Mouse (Mus musculus): ENCODE results near the gene Syne2. TPM values are rescaled to one million over a fixed set of nuclear protein-coding genes. Genes with fewer than 3 reads are reported as not detected.

Syne2 gene
- polyA plus RNA-seq, 1 experiment from 2014 or later, result 61.4 TPM

GRCm38 (mm10) chr12:75915694-75916093, 97.8 kb downstream of the Syne2 start:
- Histone ChIP-seq H3K27ac (ENCODE audit: low read depth, low read length) (no peak overlapping the region), H3K9ac (ENCODE audit: low read length) (no peak overlapping the region), H3K4me2 (ENCODE audit: low read depth) (no peak overlapping the region), H3K4me3 (ENCODE audit: low read depth, low read length) (no peak overlapping the region), H3K36me3 (ENCODE audit: control insufficient read depth, insufficient read depth, low read length) (peaks cover 10% of the 10 kb centered on the region), H3K27me3 (ENCODE audit: control insufficient read depth, insufficient read depth, low read length) (no peaks in the 10 kb centered on the region), H3K9me3 (ENCODE audit: control insufficient read depth, low read length) (no peaks in the 10 kb centered on the region), H3K4me1 (ENCODE audit: control insufficient read depth, insufficient read depth, low read length) (no peaks in the 10 kb centered on the region)
- ATAC-seq (ENCODE audit: insufficient read depth, low FRiP score, low TSS enrichment) (no peak), DNase-seq (ENCODE audit: low spot score) (no peak)
- WGBS, result 93% methylated on average over 5 of the region's 5 CpGs

GRCm38 (mm10) chr12:75918415-75918814, 100.5 kb downstream of the Syne2 start:
- Histone ChIP-seq H3K9me3 (ENCODE audit: control insufficient read depth, low read length) (no peaks in the 10 kb centered on the region), H3K4me1 (ENCODE audit: control insufficient read depth, insufficient read depth, low read length) (no peaks in the 10 kb centered on the region), H3K27me3 (ENCODE audit: control insufficient read depth, insufficient read depth, low read length) (no peaks in the 10 kb centered on the region), H3K9ac (ENCODE audit: low read length) (no peak overlapping the region), H3K4me3 (ENCODE audit: low read depth, low read length) (no peak overlapping the region), H3K4me2 (ENCODE audit: low read depth) (no peak overlapping the region), H3K36me3 (ENCODE audit: control insufficient read depth, insufficient read depth, low read length) (peaks cover 3% of the 10 kb centered on the region), H3K27ac (ENCODE audit: low read depth, low read length) (no peak overlapping the region)
- 97% methylated on average over 2 of the region's 2 CpGs for WGBS
- DNase-seq (ENCODE audit: low spot score) (no peak), ATAC-seq (ENCODE audit: insufficient read depth, low FRiP score, low TSS enrichment) (no peak)

- H3K4me1 ChIP-seq (ENCODE audit: control insufficient read depth, insufficient read depth, low read length), result no peaks in the 10 kb centered on the region
- no peaks in the 10 kb centered on the region for H3K27me3 ChIP-seq (ENCODE audit: control insufficient read depth, insufficient read depth, low read length)
- H3K4me3 ChIP-seq (ENCODE audit: low read depth, low read length), result no peak overlapping the region
- no peak overlapping the region for H3K9ac ChIP-seq (ENCODE audit: low read length)
- WGBS, result 65% methylated on average over 6 of the region's 6 CpGs
- peak; percentile 29 for DNase-seq (ENCODE audit: low spot score)
- H3K9me3 ChIP-seq (ENCODE audit: control insufficient read depth, low read length), result no peaks in the 10 kb centered on the region
- ATAC-seq (ENCODE audit: insufficient read depth, low FRiP score, low TSS enrichment), result no peak
- H3K4me2 ChIP-seq (ENCODE audit: low read depth), result no peak overlapping the region
- H3K27ac ChIP-seq (ENCODE audit: low read depth, low read length), result no peak overlapping the region
- peaks cover 3% of the 10 kb centered on the region for H3K36me3 ChIP-seq (ENCODE audit: control insufficient read depth, insufficient read depth, low read length)
Observed at GRCm38 (mm10) chr12:75918914-75919313, 101.0 kb downstream of the Syne2 start.

- Histone ChIP-seq H3K27me3 (ENCODE audit: control insufficient read depth, insufficient read depth, low read length) (no peaks in the 10 kb centered on the region), H3K4me3 (ENCODE audit: low read depth, low read length) (no peak overlapping the region), H3K4me2 (ENCODE audit: low read depth) (no peak overlapping the region), H3K36me3 (ENCODE audit: control insufficient read depth, insufficient read depth, low read length) (peaks cover 13% of the 10 kb centered on the region), H3K4me1 (ENCODE audit: control insufficient read depth, insufficient read depth, low read length) (no peaks in the 10 kb centered on the region), H3K9me3 (ENCODE audit: control insufficient read depth, low read length) (no peaks in the 10 kb centered on the region), H3K9ac (ENCODE audit: low read length) (no peak overlapping the region), H3K27ac (ENCODE audit: low read depth, low read length) (no peak overlapping the region)
- 49% methylated on average over 11 of the region's 11 CpGs for WGBS
- peak; percentile 63 for DNase-seq (ENCODE audit: low spot score)
- ATAC-seq (ENCODE audit: insufficient read depth, low FRiP score, low TSS enrichment), result peak; percentile 75; the same call in 1 of the 2 replicates
Observed at GRCm38 (mm10) chr12:75922900-75923299, 105.0 kb downstream of the Syne2 start.

GRCm38 (mm10) chr12:75924852-75925251, 106.9 kb downstream of the Syne2 start:
- DNase-seq (ENCODE audit: low spot score) (no peak), ATAC-seq (ENCODE audit: insufficient read depth, low FRiP score, low TSS enrichment) (no peak)
- no peak overlapping the region for H3K4me2 ChIP-seq (ENCODE audit: low read depth)
- H3K27me3 ChIP-seq (ENCODE audit: control insufficient read depth, insufficient read depth, low read length), result no peaks in the 10 kb centered on the region
- no peak overlapping the region for H3K9ac ChIP-seq (ENCODE audit: low read length)
- WGBS, result 90% methylated on average over 11 of the region's 11 CpGs
- peaks cover 15% of the 10 kb centered on the region for H3K36me3 ChIP-seq (ENCODE audit: control insufficient read depth, insufficient read depth, low read length)
- H3K9me3 ChIP-seq (ENCODE audit: control insufficient read depth, low read length), result no peaks in the 10 kb centered on the region
- H3K4me1 ChIP-seq (ENCODE audit: control insufficient read depth, insufficient read depth, low read length), result no peaks in the 10 kb centered on the region
- no peak overlapping the region for H3K4me3 ChIP-seq (ENCODE audit: low read depth, low read length)
- H3K27ac ChIP-seq (ENCODE audit: low read depth, low read length), result no peak overlapping the region

GRCm38 (mm10) chr12:75927596-75927995, 109.7 kb downstream of the Syne2 start:
- 94% methylated on average over 1 of the region's 1 CpGs for WGBS
- DNase-seq (ENCODE audit: low spot score), result no peak
- Histone ChIP-seq H3K27ac (ENCODE audit: low read depth, low read length) (no peak overlapping the region), H3K36me3 (ENCODE audit: control insufficient read depth, insufficient read depth, low read length) (peaks cover 21% of the 10 kb centered on the region), H3K27me3 (ENCODE audit: control insufficient read depth, insufficient read depth, low read length) (no peaks in the 10 kb centered on the region), H3K4me3 (ENCODE audit: low read depth, low read length) (no peak overlapping the region), H3K4me1 (ENCODE audit: control insufficient read depth, insufficient read depth, low read length) (no peaks in the 10 kb centered on the region), H3K9ac (ENCODE audit: low read length) (no peak overlapping the region), H3K4me2 (ENCODE audit: low read depth) (no peak overlapping the region), H3K9me3 (ENCODE audit: control insufficient read depth, low read length) (no peaks in the 10 kb centered on the region)
- no peak for ATAC-seq (ENCODE audit: insufficient read depth, low FRiP score, low TSS enrichment)

GRCm38 (mm10) chr12:75933561-75933960, 115.6 kb downstream of the Syne2 start:
- DNase-seq (ENCODE audit: low spot score), result no peak
- H3K4me2 ChIP-seq (ENCODE audit: low read depth), result no peak overlapping the region
- H3K27ac ChIP-seq (ENCODE audit: low read depth, low read length), result no peak overlapping the region
- no peak for ATAC-seq (ENCODE audit: insufficient read depth, low FRiP score, low TSS enrichment)
- no peaks in the 10 kb centered on the region for H3K27me3 ChIP-seq (ENCODE audit: control insufficient read depth, insufficient read depth, low read length)
- peaks cover 11% of the 10 kb centered on the region for H3K36me3 ChIP-seq (ENCODE audit: control insufficient read depth, insufficient read depth, low read length)
- 86% methylated on average over 4 of the region's 4 CpGs for WGBS
- no peaks in the 10 kb centered on the region for H3K4me1 ChIP-seq (ENCODE audit: control insufficient read depth, insufficient read depth, low read length)
- no peak overlapping the region for H3K4me3 ChIP-seq (ENCODE audit: low read depth, low read length)
- no peaks in the 10 kb centered on the region for H3K9me3 ChIP-seq (ENCODE audit: control insufficient read depth, low read length)
- no peak overlapping the region for H3K9ac ChIP-seq (ENCODE audit: low read length)

GRCm38 (mm10) chr12:75951328-75951727, 133.4 kb downstream of the Syne2 start:
- WGBS, result 58% methylated on average over 5 of the region's 5 CpGs
- Histone ChIP-seq H3K4me1 (ENCODE audit: control insufficient read depth, insufficient read depth, low read length) (no peaks in the 10 kb centered on the region), H3K4me2 (ENCODE audit: low read depth) (no peak overlapping the region), H3K9me3 (ENCODE audit: control insufficient read depth, low read length) (no peaks in the 10 kb centered on the region), H3K27ac (ENCODE audit: low read depth, low read length) (no peak overlapping the region), H3K9ac (ENCODE audit: low read length) (no peak overlapping the region), H3K27me3 (ENCODE audit: control insufficient read depth, insufficient read depth, low read length) (no peaks in the 10 kb centered on the region), H3K4me3 (ENCODE audit: low read depth, low read length) (no peak overlapping the region), H3K36me3 (ENCODE audit: control insufficient read depth, insufficient read depth, low read length) (peaks cover 15% of the 10 kb centered on the region)
- DNase-seq (ENCODE audit: low spot score) (no peak), ATAC-seq (ENCODE audit: insufficient read depth, low FRiP score, low TSS enrichment) (no peak)

- Histone ChIP-seq H3K4me2 (ENCODE audit: low read depth) (no peak overlapping the region), H3K27ac (ENCODE audit: low read depth, low read length) (no peak overlapping the region), H3K36me3 (ENCODE audit: control insufficient read depth, insufficient read depth, low read length) (peaks cover 15% of the 10 kb centered on the region), H3K27me3 (ENCODE audit: control insufficient read depth, insufficient read depth, low read length) (no peaks in the 10 kb centered on the region), H3K4me3 (ENCODE audit: low read depth, low read length) (no peak overlapping the region), H3K9ac (ENCODE audit: low read length) (no peak overlapping the region), H3K9me3 (ENCODE audit: control insufficient read depth, low read length) (no peaks in the 10 kb centered on the region), H3K4me1 (ENCODE audit: control insufficient read depth, insufficient read depth, low read length) (no peaks in the 10 kb centered on the region)
- DNase-seq (ENCODE audit: low spot score) (no peak), ATAC-seq (ENCODE audit: insufficient read depth, low FRiP score, low TSS enrichment) (no peak)
- 94% methylated on average over 1 of the region's 1 CpGs for WGBS
Observed at GRCm38 (mm10) chr12:75952011-75952410, 134.1 kb downstream of the Syne2 start.

Data from neural tube, embryonic 11.5 days (tissue).